Mouse (Mus musculus) natural killer cell, adult 2 months (primary cell): ENCODE data around the gene Amt.
"Not testable (repeated sequence)": the region's sequence is repeated elsewhere in the genome, so short reads cannot be mapped to it uniquely, and the experiment has no call there.

ENCODE experiments used
- DNase-seq, 2 experiments: peaks; one replicate each; pipeline ENCODE4 v3.0.0; 2022; ENCODE audit warnings: low spot score in 2 of 2

Amt gene

DNA sequence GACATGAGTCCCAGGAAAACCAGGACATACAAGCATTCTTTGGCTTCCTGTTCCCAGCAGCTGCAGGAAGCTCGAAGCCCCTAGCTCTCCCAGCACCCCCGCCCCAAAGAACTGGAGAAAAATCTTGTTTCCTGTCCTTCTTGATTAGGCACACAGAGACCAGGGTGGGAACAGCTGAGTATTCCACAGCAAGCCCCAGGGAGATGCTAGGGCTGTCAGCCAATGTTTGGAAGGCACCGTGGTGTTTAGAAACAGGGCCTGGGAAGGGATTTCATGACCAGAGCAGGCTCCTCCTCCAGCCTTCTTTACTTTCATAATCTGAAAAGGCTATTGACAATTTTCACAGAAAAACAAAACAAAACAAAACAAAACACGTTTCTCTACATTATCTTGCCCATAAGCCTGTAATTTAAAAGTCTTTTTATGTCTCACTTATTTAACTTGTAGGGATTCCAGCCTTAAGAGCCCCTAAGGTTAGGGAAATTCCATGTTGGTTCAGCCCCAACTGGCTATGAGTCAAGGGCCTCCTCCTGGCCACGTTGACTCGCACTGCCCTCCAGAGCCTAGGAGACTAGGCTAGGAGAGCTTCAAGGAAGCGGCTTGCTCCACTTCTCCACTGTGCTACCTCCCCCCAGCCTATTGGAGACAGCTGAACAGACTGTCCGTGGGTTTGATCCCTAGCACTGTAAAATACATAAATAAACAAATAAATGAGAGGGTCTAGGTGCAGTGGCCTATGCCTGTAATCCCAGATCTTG is 16.4 kb upstream of the Amt start:
- no peak for DNase-seq

DNA sequence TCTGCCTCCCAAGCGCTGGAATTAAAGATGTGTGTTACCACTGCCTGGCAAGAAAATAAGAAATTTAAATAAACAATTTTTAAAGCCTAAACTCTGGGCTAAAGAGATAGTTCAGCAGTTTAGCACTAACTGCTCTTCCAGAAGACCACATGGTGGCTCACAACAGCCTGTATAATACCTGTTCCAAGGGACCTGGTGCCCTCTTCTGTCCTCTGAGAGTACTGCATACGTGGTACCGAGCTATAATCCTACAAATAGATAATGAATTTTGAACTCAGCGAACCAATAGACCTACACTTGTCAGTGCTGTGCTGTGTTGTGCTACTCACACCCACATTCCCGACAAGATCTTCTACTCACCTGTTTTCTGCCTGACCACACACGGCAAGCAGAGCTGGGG is 12.2 kb upstream of the Amt start:
- peak; percentile 57 to 74 for DNase-seq

- DNase-seq = not testable (repeated sequence)
Measured at GRCm38 (mm10) chr9:108287526-108288238, 9.0 kb upstream of the Amt start.

DNA sequence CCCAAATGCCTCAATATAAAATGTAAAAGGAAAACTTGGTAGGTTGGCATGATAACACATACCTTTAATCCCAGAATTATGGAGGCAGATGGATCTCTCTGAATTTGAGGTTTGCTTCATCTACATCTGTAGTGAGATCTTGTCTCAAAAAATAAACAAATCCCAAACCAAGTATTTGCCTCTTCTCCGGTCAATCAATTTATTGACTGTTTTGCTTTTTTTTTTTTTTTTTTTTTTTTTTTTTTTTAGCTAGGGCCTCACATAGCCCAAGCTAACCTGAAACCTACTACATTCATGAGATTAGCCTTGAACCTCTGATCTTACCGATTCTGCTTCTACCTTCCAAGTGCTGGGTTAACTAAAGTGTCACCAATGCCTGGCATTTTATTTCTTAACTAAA is 7.3 kb upstream of the Amt start:
- no peak for DNase-seq

DNA sequence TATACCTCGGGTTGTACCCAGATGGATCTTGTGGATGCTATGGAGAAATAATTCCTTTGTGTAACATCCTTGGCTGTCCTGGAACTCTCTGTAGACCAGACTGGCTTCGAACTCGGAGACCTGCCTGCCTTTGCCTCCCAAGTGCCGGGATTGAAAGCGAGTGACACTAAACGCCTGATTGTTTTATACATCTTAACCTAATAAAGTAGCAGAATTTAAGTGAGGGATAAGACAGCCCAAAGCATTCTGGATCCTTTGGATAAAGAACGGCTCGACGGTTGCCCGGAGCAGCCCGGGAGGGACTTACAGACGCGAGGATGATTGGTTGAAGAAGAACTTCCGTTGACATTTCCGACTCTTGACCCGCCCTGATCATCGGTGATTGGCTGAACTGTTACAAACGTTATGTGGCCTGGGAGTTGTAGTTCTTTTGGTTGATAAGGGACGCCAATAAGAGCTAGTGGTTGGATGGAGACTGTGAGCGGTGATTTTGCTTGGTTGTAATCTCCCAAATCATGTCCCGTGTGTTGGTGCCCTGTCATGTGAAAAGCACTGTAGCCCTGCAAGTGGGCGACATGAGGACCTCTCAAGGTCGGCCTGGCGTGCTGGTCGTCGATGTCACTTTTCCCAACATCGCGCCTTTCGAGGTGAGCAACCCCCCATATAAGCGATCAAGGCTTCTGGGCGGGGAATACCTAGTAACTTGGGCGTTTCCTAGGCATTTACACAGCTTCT is 6.5 kb upstream of the Amt start, which contains the start of gene Nicn1:
TSS of gene Nicn1 (plus strand) at position 414 of the 735 bp plus-strand sequence.
- DNase-seq = peak; percentile 86 to 87

- no peak for DNase-seq
Measured at GRCm38 (mm10) chr9:108290773-108291172, 5.9 kb upstream of the Amt start.

- no peak for DNase-seq
Measured at GRCm38 (mm10) chr9:108301853-108302252, 5.2 kb downstream of the Amt start.

DNA sequence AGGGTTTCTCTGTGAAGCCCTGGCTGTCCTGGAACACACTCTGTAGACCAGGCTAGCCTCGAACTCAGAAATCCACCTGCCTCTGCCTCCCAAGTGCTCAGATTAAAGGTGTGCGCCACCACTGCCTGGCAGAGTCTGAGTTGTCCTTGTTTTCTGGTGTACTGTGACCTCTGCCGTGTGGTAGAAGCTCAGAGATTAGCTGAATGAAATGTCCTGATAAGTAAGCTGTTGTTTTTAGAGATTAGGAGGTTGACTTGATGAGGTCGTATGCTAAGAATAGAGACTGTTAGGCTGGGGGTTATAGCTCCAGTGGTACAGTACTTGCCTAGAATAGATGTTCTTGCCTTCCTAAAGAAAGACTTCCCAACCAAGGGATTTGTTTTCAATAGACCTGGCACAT is 8.1 kb downstream of the Amt start:
- DNase-seq = no peak

GRCm38 (mm10) chr9:108305170-108305569 is 8.5 kb downstream of the Amt start:
- DNase-seq = no peak

- DNase-seq = peak; percentile 99
Measured at GRCm38 (mm10) chr9:108305629-108306520, 9.2 kb downstream of the Amt start, which contains the start of the genes Rhoa and Tcta. TSS of gene Rhoa (plus strand) at chr9:108306129. TSS of gene Tcta (minus strand) at chr9:108306160.

DNA sequence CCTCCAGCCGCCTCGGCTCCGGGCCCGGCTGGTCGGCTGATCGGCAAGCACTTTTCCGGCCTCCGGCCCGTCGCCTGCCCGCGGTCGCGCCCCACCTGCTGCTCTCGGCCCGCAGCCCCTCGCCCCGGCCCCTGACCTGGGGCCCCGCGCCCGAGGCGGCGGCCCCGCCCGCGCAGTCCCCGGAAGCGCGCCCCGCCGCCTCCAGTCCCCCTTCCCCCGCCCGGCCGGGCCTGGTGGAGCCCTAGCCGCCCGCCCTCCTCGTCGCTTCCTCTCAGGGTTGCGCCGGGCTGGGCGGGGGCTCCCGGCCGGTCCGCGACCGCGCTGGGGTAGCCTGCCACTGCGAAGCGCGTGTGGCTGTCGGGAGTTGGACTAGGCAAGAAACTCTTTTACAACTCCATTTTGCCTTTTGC is 9.9 kb downstream of the Amt start:
- peak; percentile 75 to 85 for DNase-seq

- peak in 1 of 2 experiments; percentile 23 for DNase-seq
Measured at GRCm38 (mm10) chr9:108307021-108307807, 10.6 kb downstream of the Amt start.

GRCm38 (mm10) chr9:108308141-108308540 is 11.5 kb downstream of the Amt start:
- DNase-seq = no peak

- DNase-seq = no peak
Measured at GRCm38 (mm10) chr9:108317572-108317971, 20.9 kb downstream of the Amt start.

GRCm38 (mm10) chr9:108318462-108318861 is 21.8 kb downstream of the Amt start:
- DNase-seq = no peak

DNA sequence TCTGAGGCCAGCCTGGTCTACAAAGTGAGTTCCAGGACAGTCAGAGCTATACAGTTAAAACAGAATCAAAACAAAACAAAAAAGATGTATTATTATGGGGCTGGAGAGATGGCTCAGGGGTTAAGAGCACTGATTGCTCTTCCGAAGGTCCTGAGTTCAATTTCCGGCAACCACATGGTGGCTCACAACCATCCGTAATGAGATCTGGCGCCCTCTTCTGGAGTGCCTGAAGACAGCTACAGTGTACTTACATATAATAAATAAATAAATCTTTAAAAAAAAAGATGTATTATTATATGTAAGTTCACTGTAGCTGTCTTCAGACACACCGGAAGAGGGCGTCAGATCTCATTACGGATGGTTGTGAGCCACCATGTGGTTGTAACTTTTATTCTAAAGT is 25.4 kb downstream of the Amt start:
- DNase-seq = not testable (repeated sequence)

- DNase-seq = no peak
Measured at GRCm38 (mm10) chr9:108324784-108325183, 28.1 kb downstream of the Amt start.

DNA sequence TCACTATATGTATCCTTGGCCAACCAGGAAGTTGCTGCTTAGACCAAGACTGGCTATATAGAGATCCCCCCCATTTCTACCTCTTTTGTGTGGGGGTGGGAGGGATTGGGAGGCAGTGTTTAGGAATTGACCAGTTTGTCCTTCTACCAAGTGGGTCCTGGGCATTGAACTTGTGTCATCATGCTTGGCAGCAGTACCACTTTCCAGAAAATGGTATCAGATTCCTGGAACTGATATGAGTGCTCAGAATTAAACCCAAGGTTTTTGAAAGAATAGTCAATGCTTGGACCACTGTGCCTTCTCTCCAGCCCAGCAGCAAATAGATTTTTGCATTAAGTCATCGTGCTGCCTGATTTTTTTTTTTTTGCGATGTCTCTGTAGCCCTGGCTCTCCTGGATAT is 29.2 kb downstream of the Amt start:
- no peak for DNase-seq

GRCm38 (mm10) chr9:108337848-108338550 is 41.3 kb downstream of the Amt start:
- no peak for DNase-seq

DNA sequence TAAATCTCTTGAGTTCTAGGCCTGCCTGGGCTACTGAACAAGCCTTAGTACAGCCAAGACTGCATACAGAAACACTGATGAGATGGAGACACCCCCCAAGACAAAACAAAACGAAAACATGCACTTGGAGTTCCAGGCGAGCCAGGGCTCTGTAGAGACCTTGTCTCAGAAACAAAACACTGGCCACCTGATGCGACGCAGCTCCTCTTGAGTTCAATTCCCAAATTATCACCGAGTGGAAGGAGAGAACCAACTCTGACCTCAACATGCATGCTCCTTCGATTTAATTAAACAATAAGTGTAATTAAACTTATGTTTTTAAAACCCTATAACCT is 41.9 kb downstream of the Amt start:
- DNase-seq = no peak
